Mouse (Mus musculus) thymus, adult 2 months (tissue): ENCODE data around the gene Snap47.

Source experiments
- CTCF ChIP-seq: fragments of 200-500 bp; IDR thresholded peaks from 2 replicates; pipeline ENCODE4 v1.5.1; 2012; ENCODE audit warnings: mild to moderate bottlenecking, control low read depth, low read length, moderate library complexity, borderline replicate concordance; ENCODE audit not compliant: control insufficient read depth, poor library complexity, insufficient read depth; ENCODE audit errors: extremely low read depth
- POLR2A ChIP-seq: fragments of 200-500 bp; IDR thresholded peaks from 2 replicates; pipeline ENCODE4 v1.6.1; 2012; ENCODE audit warnings: mild to moderate bottlenecking, low read length, control low read depth, moderate library complexity; ENCODE audit not compliant: control insufficient read depth, poor library complexity, insufficient read depth; ENCODE audit errors: extremely low read depth

GRCm38 (mm10) chr11:59384441-59384959 lies 66.5 kb downstream of the Snap47 start:
- TF ChIP-seq CTCF (0 out of 2 replicates have a peak, but pooled peaks have one; percentile 31), POLR2A (no peak)
